Mouse (Mus musculus): ENCODE data around the gene Plekhj1.

DNA sequence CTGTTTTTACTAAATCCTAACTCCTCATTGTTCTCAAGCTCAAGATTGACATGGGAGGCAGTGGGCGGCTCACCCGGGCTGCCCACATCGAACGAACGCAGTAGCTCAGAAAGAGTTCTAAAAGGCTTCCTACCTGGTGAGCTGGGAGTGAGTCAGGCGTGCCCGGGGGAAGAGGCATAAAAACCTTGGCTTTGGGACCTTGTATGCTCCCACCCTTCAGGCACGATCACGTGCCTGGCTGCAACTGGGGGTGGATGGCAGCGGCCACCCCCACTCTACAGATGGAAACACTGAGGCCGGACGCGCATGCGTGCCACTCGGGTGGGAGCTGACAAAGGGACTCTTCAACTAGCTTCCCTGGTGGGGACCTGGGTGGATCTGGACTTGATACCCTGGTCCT is 43.9 kb upstream of the Plekhj1 start:
- TF ChIP-seq TAL1 (IDR thresholded peaks at IDR 0.05; ENCODE audit: low read length), result no peak
- TF ChIP-seq GATA1 (IDR thresholded peaks at IDR 0.05; ENCODE audit: low read length), result no peak

Data from erythroblast, embryonic 14.5 days (primary cell).